Mouse (Mus musculus) bone marrow macrophage, adult 2 months (primary cell): ENCODE results near the gene Gadd45a. TPM values are rescaled to one million over a fixed set of nuclear protein-coding genes. Genes with fewer than 3 reads are reported as not detected.

Source experiments
- H3K27ac ChIP-seq: 2 replicates; pipeline ENCODE4 v1.5.1; 2012; ENCODE audit warnings: low read depth, low read length; ENCODE audit not compliant: insufficient read depth
- H3K4me1 ChIP-seq: 2 replicates; pipeline ENCODE4 v1.6.1; 2012; ENCODE audit warnings: low read length; ENCODE audit not compliant: control insufficient read depth, insufficient read depth
- H3K4me3 ChIP-seq: 2 replicates; pipeline ENCODE4 v1.5.1; 2012; ENCODE audit warnings: mild to moderate bottlenecking, low read length, moderate library complexity; ENCODE audit not compliant: insufficient read depth
- CTCF ChIP-seq: IDR thresholded peaks from 2 replicates; pipeline ENCODE4 v1.5.1; 2012; ENCODE audit warnings: low read depth, mild to moderate bottlenecking, low read length, moderate library complexity
- POLR2A ChIP-seq: IDR thresholded peaks from 2 replicates; pipeline ENCODE4 v1.6.1; 2012; ENCODE audit warnings: mild to moderate bottlenecking, low read depth, low read length, borderline replicate concordance
- polyA plus RNA-seq: library from polyadenylated mRNA; stranded (reverse); fragments of >200 nt; gene quantifications from 2 replicates; pipeline ENCODE4 v1.2.4, GENCODE M21; 2012; ENCODE audit not compliant: missing spikeins, insufficient read depth, insufficient read length

Gene Gadd45a
- polyA plus RNA-seq, 1 experiment: 11.6 TPM

DNA sequence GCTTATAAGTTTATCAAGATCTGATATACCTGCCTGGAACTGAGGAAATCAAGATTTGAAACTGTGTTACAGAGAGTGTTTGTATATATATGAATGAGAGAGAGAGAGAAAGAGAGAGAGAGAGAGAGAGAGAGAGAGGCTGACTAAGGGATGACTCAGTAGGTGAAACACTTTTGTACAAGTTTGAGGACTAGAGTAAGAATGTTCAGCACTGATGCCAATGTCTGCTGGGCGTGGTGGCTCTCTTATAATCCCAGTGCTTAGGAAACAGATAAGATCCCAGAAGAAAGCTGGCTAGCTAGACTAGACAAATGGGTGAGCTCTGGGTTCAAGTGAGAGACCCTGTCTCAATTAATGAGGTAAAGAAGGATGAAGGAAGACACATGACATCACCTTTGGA is 34.4 kb upstream of the Gadd45a start:
- Histone ChIP-seq H3K27ac (no peak overlapping the region), H3K4me1 (peaks cover 52% of the 10 kb centered on the region), H3K4me3 (no peak overlapping the region)
- no peak for TF ChIP-seq POLR2A
- TF ChIP-seq CTCF: no peak

DNA sequence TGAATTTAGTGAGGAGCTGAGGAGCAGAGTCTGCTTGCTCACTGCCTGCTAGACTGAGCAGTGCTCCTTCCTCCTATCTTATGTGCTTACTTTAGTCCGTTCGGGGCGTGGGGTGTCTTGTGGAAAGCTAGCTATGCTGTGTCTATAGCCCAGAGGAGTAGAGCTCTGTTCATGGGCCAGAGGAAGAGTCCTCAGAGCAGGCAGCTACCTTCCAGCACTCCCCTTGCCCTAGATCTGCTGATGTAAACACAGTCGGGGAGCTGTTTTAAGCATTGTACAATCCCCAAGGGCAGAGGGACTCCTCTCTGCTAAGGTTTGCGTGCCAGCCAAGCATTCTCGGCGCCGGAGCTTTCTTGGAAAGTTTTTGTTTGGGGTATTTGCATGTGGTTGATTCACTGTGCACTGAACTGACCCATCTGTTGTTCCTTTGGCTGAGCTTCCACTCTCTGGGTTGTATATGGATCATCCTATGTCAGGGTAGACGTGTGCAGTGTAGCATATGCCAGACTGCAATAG is 32.6 kb upstream of the Gadd45a start:
- TF ChIP-seq CTCF (no peak), POLR2A (no peak)
- peaks cover 39% of the 10 kb centered on the region for H3K4me1 ChIP-seq
- H3K27ac ChIP-seq: peak overlapping the region; percentile 86
- H3K4me3 ChIP-seq: peak overlapping the region; percentile 44

DNA sequence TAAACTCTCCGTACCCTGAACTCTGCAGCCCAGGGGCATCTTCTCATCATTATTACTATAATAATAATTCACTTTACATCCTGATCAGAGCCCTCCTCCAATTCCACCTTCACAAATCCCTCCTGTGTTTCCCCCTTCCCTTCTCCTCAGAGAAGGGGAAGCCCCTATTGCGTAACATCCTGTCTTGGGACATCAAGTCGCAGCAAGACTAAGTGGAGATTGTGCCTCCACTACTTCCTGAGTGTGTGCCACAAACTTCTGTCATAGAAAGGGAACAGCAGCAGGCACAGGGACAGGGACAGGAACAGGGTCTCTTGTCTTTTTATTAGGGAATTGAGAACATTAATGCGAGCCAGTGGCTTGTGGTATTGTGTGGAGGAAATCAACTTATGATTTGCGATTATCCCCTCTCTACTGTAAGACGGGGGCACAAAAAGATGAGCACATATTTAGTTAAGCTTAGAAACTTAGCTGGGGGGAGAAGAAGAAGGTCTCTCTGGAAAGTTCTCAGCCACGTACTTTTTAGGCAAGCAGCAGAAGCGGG is 32.0 kb upstream of the Gadd45a start:
- H3K4me3 ChIP-seq: peak overlapping the region; percentile 44
- H3K27ac ChIP-seq: peak overlapping the region; percentile 86
- TF ChIP-seq POLR2A (no peak), CTCF (no peak)
- H3K4me1 ChIP-seq: peaks cover 34% of the 10 kb centered on the region

GRCm38 (mm10) chr6:67060057-67060456 is 22.8 kb upstream of the Gadd45a start:
- H3K27ac ChIP-seq: no peak overlapping the region
- no peak for TF ChIP-seq POLR2A
- TF ChIP-seq CTCF: no peak

DNA sequence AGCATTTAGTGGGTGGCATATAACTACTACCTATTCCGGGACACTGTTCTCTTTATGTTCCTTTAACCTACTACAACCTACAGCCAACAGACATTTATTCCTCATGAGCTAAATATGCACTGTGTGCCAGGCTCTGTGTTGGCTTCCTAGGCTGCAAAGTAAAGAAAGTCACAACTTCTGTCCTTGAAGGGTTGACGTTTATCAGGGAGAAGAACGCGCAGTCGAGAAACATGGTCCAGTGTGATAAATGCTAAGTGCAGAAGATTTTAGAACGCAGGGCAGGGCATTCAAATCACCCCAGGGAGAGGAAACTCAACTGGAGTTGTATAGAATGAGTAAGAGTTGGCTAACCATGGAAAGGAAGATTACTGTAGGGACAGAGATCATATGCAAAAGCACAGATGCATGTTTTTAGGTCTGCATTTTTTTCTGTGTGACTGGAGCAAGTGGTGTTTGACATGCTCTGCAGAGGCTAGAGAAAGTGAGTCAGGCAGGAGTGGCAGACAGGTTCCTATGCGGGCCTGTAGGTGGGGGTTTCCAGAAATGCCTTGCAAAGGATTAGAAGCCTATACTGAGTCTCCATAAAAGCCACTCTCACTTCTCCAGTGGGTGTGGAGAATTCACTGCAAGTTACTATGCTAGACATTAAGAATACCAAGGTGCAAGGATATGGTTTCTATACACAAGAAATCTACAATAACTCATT is 20.9 kb upstream of the Gadd45a start:
- no peak for TF ChIP-seq CTCF
- no peak for TF ChIP-seq POLR2A
- Histone ChIP-seq H3K4me3 (no peak overlapping the region), H3K4me1 (peaks cover 22% of the 10 kb centered on the region), H3K27ac (no peak overlapping the region)

More at GRCm38 (mm10) chr6:67060057-67060456, 22.8 kb upstream of the Gadd45a start:
- peaks cover 22% of the 10 kb centered on the region for H3K4me1 ChIP-seq
- no peak overlapping the region for H3K4me3 ChIP-seq

DNA sequence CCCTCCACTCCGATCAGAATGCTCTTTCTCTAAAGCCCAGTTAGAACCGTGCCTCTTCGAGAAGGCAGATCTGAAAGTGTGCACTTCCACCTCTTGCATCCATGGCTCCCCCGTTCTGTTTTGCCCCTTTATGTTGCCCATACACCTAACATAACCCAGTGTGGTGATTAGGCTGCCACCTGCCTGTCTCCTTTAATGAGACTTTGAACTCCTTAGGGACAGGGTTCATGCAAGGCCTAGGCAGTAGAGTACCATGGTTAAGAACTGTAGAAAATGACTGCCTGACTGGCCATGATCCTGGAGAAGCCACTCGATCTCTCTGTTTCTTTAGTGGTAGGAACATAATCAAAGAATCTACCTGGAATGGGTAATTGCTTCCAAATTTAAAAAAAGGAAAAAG is 20.3 kb upstream of the Gadd45a start:
- H3K4me1 ChIP-seq: peaks cover 22% of the 10 kb centered on the region
- H3K27ac ChIP-seq: no peak overlapping the region
- no peak for TF ChIP-seq POLR2A
- H3K4me3 ChIP-seq: no peak overlapping the region

DNA sequence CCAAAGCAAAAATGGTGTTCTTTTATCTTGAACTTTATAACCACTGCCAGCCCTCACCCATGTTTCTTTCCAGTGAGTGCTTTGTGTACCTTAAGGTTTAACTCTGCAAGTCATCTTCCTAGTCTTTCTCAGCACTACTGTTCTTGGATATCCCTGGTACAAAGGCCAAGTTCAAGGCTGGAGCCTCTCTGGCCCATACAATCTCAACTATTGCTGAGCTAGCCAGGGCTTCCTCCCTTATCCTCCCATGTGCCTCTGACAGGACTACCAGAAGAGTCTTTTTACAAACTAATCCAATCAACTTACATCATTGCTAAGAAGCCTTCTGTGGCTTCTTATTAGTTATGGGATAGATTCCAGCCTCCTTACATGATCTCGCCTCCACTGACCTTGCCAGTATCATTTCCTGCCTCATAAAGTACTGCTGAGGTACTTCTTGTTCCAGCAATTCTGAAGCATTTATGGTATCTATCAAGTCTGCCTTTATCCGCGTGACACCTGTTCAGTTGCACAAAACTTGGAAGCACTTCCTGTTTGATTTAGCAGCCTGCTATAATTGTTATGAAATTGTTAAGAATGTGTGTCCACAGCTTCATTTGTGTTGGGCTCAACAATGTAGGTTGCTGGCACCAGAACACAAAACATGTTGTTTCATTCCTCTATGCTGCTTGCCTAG is 19.8 kb upstream of the Gadd45a start:
- Histone ChIP-seq H3K27ac (no peak overlapping the region), H3K4me1 (peaks cover 22% of the 10 kb centered on the region), H3K4me3 (no peak overlapping the region)
- no peak for TF ChIP-seq CTCF
- TF ChIP-seq POLR2A: no peak

- TF ChIP-seq CTCF (no peak), POLR2A (no peak)
- Histone ChIP-seq H3K4me1 (peaks cover 22% of the 10 kb centered on the region), H3K27ac (no peak overlapping the region), H3K4me3 (no peak overlapping the region)
These were observed 19.0 kb upstream of the Gadd45a start for GRCm38 (mm10) chr6:67056108-67056888.

- TF ChIP-seq CTCF: no peak
- no peak for TF ChIP-seq POLR2A
- Histone ChIP-seq H3K4me1 (peaks cover 5% of the 10 kb centered on the region), H3K27ac (no peak overlapping the region), H3K4me3 (no peak overlapping the region)
These were observed 12.8 kb upstream of the Gadd45a start for GRCm38 (mm10) chr6:67050063-67050462.

DNA sequence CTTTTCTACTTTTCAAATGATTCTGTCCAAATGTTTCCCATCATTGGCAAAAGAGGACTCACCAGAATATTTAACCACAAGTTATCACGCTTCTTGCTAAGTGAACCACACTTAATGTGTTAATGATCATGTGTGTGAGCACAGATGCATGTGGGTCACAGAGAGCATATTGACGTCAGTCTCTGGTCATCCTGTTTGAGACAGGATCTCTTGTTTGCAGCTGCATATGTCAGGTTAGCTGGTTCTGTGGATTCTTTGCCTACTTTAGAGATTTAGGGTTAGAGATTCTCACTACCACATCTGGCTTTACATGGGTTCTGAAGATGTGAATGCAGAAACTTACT is 12.4 kb upstream of the Gadd45a start:
- peaks cover 5% of the 10 kb centered on the region for H3K4me1 ChIP-seq
- TF ChIP-seq CTCF: no peak
- TF ChIP-seq POLR2A: no peak
- H3K4me3 ChIP-seq: no peak overlapping the region
- H3K27ac ChIP-seq: no peak overlapping the region
